Comparison of ENCODE assay signal across 11 mouse cellular contexts in genomic region chr3:35342584-35342983, GRCm38 (mm10).
DNase-seq lines count a peak whose midpoint lies in the region; ATAC-seq and TF ChIP-seq lines count a peak whose summit lies in the region.
"Had no signal": no experiment of that assay in that cellular context is flagged by ENCODE, and none has a peak within 500 bp of the region (broad histone marks: within the 10 kb centered on the region; RNA-seq: fewer than 3 reads in every experiment).

No protein-coding gene starts in this region.

- TF ChIP-seq CTCF in kidney, adult 2 months (conservative IDR thresholded peaks at IDR 0.05; ENCODE audit: insufficient read depth, insufficient read length, low read depth, low read length) = no peak

- H3K4me1 ChIP-seq in kidney, embryonic 16.5 days (ENCODE audit: insufficient read depth, low read length) = peaks cover 21% of the 10 kb centered on the region
- H3K4me1 ChIP-seq in kidney, adult 2 months (ENCODE audit: control insufficient read depth, insufficient read depth, low read length) = no peaks in the 10 kb centered on the region
- peaks cover 11% of the 10 kb centered on the region for H3K4me1 ChIP-seq in embryonic facial prominence, embryonic 12.5 days
- H3K4me1 ChIP-seq in hindbrain, embryonic 11.5 days (replicated peaks; ENCODE audit: control insufficient read depth, insufficient read depth, low read length) = 0 out of 2 replicates have a peak, but pooled peaks cover 4% of the 10 kb centered on the region
- peaks cover 41% of the 10 kb centered on the region for H3K4me1 ChIP-seq in midbrain, embryonic 13.5 days (replicated peaks)

- no peaks in the 10 kb centered on the region for H3K36me3 ChIP-seq in kidney, embryonic 16.5 days (ENCODE audit: insufficient read depth, low read length)
- no peaks in the 10 kb centered on the region for H3K36me3 ChIP-seq in kidney, adult 2 months (ENCODE audit: control insufficient read depth, insufficient read depth, low read length)
- H3K36me3 ChIP-seq in embryonic facial prominence, embryonic 12.5 days = no peaks in the 10 kb centered on the region
- no peaks in the 10 kb centered on the region for H3K36me3 ChIP-seq in hindbrain, embryonic 11.5 days (ENCODE audit: control insufficient read depth, insufficient read depth, low read length)
- H3K36me3 ChIP-seq in midbrain, embryonic 13.5 days = no peaks in the 10 kb centered on the region
- H3K36me3 ChIP-seq: heart, embryonic 15.5 days had no signal

- peak; percentile 40; the same call in 1 of the 2 replicates for ATAC-seq in kidney, embryonic 16.5 days (ENCODE audit: low FRiP score, low TSS enrichment)
- no peak for ATAC-seq in embryonic facial prominence, embryonic 12.5 days (ENCODE audit: insufficient number of reproducible peaks, insufficient read depth, low FRiP score, low TSS enrichment)
- ATAC-seq in hindbrain, embryonic 11.5 days (ENCODE audit: low FRiP score) = no peak
- ATAC-seq in midbrain, embryonic 13.5 days = no peak

- no peaks in the 10 kb centered on the region for H3K9me3 ChIP-seq in kidney, embryonic 16.5 days (ENCODE audit: low read length)
- H3K9me3 ChIP-seq in embryonic facial prominence, embryonic 12.5 days = no peaks in the 10 kb centered on the region
- no peaks in the 10 kb centered on the region for H3K9me3 ChIP-seq in hindbrain, embryonic 11.5 days (ENCODE audit: control insufficient read depth, low read length)
- no peaks in the 10 kb centered on the region for H3K9me3 ChIP-seq in midbrain, embryonic 13.5 days
- H3K9me3 ChIP-seq: heart, embryonic 15.5 days had no signal

- no peak overlapping the region for H3K9ac ChIP-seq in kidney, embryonic 16.5 days (replicated peaks; ENCODE audit: low read length)
- no peak overlapping the region for H3K9ac ChIP-seq in embryonic facial prominence, embryonic 12.5 days
- no peak overlapping the region for H3K9ac ChIP-seq in hindbrain, embryonic 11.5 days (ENCODE audit: low read depth, low read length)
- H3K9ac ChIP-seq in midbrain, embryonic 13.5 days (replicated peaks) = no peak overlapping the region
- H3K9ac ChIP-seq: heart, embryonic 15.5 days had no signal

- no peak overlapping the region for H3K4me3 ChIP-seq in kidney, embryonic 16.5 days (ENCODE audit: low read length)
- no peak overlapping the region for H3K4me3 ChIP-seq in kidney, adult 2 months (ENCODE audit: insufficient read depth, low read depth, low read length)
- no peak overlapping the region for H3K4me3 ChIP-seq in embryonic facial prominence, embryonic 12.5 days
- no peak overlapping the region for H3K4me3 ChIP-seq in hindbrain, embryonic 11.5 days (ENCODE audit: low read depth, low read length)
- H3K4me3 ChIP-seq in midbrain, embryonic 13.5 days (replicated peaks) = no peak overlapping the region
- H3K4me3 ChIP-seq: erythroblast, embryonic 14.5 days; heart, embryonic 15.5 days had no signal

- 41% methylated on average over 4 of the region's 4 CpGs for WGBS in kidney, embryonic 16.5 days
- WGBS in kidney, adult 2 months = 71% methylated on average over 4 of the region's 4 CpGs
- 42% methylated on average over 4 of the region's 4 CpGs for WGBS in embryonic facial prominence, embryonic 12.5 days
- 58% methylated on average over 4 of the region's 4 CpGs for WGBS in hindbrain, embryonic 11.5 days
- WGBS in midbrain, embryonic 13.5 days = 55% methylated on average over 4 of the region's 4 CpGs

- H3K27me3 ChIP-seq in kidney, embryonic 16.5 days (ENCODE audit: insufficient read depth, low read length) = no peaks in the 10 kb centered on the region
- H3K27me3 ChIP-seq in kidney, adult 2 months (replicated peaks; ENCODE audit: control insufficient read depth, insufficient read depth, low read length) = no peaks in the 10 kb centered on the region; the same call in 1 of the 2 replicates
- H3K27me3 ChIP-seq in embryonic facial prominence, embryonic 12.5 days = no peaks in the 10 kb centered on the region
- no peaks in the 10 kb centered on the region for H3K27me3 ChIP-seq in hindbrain, embryonic 11.5 days (ENCODE audit: control insufficient read depth, insufficient read depth, low read length)
- no peaks in the 10 kb centered on the region for H3K27me3 ChIP-seq in midbrain, embryonic 13.5 days

- H3K27ac ChIP-seq in kidney, embryonic 16.5 days (ENCODE audit: low read length) = no peak overlapping the region
- H3K27ac ChIP-seq in kidney, adult 2 months (ENCODE audit: insufficient read depth, low read depth, low read length) = no peak overlapping the region
- H3K27ac ChIP-seq in embryonic facial prominence, embryonic 12.5 days = peak overlapping the region; percentile 84
- H3K27ac ChIP-seq in hindbrain, embryonic 11.5 days (ENCODE audit: low read depth, low read length) = peak overlapping the region; percentile 97; the same call in 1 of the 2 replicates
- H3K27ac ChIP-seq in midbrain, embryonic 13.5 days = peak overlapping the region; percentile 93; the same call in 1 of the 2 replicates
- H3K27ac ChIP-seq: heart, embryonic 15.5 days had no signal

- TF ChIP-seq POLR2A in kidney, adult 2 months (IDR thresholded peaks at IDR 0.05; ENCODE audit: low read depth, low read length) = no peak

- DNase-seq in kidney, adult 2 months = no peak
- no peak for DNase-seq in hindbrain, embryonic 11.5 days (ENCODE audit: low spot score)
- no peak for DNase-seq in spleen, adult 18-20 months
- DNase-seq in heart, adult 8-10 months (ENCODE audit: low spot score) = no peak
- DNase-seq in cerebellum, adult 8-10 months = no peak
- DNase-seq: lung, postnatal 14 days had no signal

- no peak overlapping the region for H3K4me2 ChIP-seq in kidney, embryonic 16.5 days (replicated peaks; ENCODE audit: low read depth, low read length)
- H3K4me2 ChIP-seq in embryonic facial prominence, embryonic 12.5 days (replicated peaks) = no peak overlapping the region
- H3K4me2 ChIP-seq in hindbrain, embryonic 11.5 days (replicated peaks; ENCODE audit: low read depth, low read length) = no peak overlapping the region
- no peak overlapping the region for H3K4me2 ChIP-seq in midbrain, embryonic 13.5 days (replicated peaks)

Comparison
In these comparisons a context has a peak if more than half of its experiments do, and no peak if none do; other contexts are left out.
1. H3K27ac ChIP-seq: peak in embryonic facial prominence, embryonic 12.5 days (single experiment), hindbrain, embryonic 11.5 days (single experiment) and midbrain, embryonic 13.5 days (single experiment); none in kidney, embryonic 16.5 days (single experiment) and kidney, adult 2 months (single experiment).